Mouse (Mus musculus) c-Kit-positive CD71-positive TER-119-negative erythroid progenitor cells, embryonic 14.5 days (primary cell): ENCODE data around the gene Ccdc162.

Experiments used
- DNase-seq: peaks from one replicate; pipeline ENCODE4 v3.0.0-alpha.2; 2013; ENCODE audit warnings: low read depth

The Ccdc162 gene

DNA sequence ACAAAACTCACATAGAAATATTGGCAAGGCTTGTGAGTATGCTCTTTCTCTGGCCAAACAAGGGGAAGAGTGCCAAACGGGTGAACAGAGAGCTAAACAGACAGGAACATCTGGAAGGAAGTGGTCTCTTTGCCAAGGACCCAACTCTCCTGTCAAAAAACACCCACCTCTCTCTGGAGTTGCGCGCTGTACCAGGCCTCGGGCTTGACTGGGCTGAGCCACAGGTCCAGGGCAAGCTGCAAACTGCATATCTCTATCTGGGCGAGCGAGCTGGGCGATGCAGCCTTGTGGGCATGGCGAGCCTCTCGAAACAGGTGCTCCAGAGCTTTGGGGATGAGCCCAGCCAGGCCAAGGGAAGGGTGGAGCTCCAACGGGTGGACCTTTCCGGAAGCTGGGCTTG, 82.6 kb downstream of the Ccdc162 start:
- no peak for DNase-seq

DNA sequence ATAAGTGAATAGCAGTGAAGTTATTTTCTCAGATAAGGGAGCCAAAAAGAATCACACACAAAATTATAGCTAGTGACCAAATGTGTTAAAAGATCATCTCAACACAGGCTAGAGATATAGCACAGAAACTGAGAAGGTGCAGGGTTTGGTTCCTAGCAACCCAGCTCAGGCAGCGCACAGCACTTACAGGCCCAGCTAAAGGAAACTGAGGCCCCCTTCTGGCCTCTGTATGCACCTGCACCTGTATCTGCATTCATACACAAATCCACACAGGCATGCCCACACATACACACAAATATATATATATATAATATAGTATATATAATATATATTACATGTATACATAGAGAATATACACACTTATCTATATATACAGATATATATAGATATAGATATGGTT, 84.4 kb downstream of the Ccdc162 start:
- no peak for DNase-seq

DNA sequence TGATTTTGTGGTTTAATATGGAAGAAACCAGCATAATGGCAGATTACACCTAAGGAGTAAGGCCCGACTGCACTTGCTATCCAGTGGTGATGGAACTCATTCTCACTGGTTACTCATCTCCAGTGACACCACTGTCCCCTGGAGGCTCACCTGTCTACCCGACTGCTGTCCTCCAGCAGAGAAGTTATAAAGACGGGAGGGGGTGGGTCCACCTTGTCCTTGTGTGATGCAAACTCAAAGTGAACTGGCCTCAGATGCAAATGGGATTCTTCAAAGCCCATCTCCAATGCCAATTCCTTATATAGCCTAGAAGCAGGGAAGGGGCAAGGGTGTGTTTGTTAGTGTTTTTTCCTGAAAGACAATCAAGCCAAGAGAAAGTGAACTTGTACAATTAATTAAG, 89.4 kb downstream of the Ccdc162 start:
- DNase-seq, result no peak

DNA sequence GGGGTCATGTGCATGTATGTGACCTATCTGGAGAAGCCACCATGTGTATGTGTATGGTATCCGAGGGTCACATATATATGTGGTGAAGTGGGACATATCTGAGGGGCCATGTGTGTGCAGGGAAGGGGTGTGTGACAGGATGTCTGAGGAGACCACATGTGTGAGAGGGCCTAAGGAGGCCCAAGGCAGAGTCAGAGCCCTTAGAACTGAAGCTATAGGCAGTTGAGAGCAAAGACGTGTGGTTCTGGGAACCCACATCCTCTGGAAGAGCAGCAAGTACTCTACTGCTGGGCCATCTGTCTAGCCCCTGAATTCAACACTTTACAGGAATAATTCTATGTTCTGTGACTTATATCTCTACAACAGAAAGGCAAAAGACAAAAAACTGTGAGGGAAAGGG, 96.4 kb downstream of the Ccdc162 start:
- DNase-seq, result no peak

DNA sequence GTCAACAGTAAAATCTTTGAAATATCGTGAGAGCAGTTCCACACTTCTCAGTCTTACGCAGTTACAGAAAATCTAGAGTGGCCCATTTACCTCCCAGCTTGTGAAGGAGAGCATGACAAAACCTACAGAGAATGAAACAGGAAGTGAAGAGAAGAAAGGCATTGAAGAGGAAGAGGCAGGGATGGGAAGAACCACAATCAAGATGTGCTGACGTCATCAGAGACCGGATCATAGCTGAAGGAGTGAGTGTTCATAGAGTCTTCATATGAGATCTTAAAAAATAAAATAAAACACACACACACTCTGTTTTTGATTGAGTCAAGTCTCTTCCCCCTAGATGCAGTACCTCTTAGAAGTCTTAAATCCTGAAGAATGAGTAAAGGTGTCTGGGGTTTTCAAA, 100.9 kb downstream of the Ccdc162 start:
- no peak for DNase-seq

DNA sequence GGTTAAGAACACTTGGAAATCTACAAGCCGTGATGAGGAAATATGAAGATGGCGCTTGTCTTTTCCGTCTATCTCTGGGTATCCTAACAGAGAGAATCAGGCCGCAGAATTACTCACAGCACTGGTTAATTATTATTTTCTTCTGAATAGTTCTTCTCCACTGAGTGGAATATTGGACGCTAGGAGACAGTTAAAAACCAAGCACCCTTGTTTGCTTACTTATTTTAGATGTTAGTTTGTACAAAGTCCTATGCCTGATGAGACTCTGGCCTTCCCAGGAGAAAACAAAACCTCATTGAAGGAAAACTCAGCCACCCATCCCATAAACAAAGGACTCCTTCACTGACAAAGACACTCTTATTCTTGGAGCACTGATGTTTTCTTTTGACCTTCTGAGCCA, 104.5 kb downstream of the Ccdc162 start:
- DNase-seq, result no peak

DNA sequence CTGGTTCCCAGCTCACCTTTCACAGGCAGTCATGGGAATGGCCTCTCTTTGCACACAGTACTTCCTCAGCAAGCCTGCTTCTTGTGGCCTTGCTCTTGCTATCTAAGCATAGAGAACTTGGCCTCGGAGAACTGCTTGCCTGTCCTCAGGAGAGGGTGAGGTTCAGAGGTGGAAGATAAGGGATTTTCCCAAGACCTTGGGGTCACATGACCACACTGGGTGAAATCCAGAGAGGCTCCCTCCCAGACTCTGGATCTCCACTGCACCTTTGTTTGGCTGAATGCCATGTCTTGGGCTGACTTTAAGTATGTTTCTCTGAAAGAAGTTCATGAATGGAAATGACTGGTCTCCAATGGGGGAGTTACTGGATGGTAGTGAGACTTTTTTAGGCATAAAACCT, 107.0 kb downstream of the Ccdc162 start:
- DNase-seq, result no peak

DNA sequence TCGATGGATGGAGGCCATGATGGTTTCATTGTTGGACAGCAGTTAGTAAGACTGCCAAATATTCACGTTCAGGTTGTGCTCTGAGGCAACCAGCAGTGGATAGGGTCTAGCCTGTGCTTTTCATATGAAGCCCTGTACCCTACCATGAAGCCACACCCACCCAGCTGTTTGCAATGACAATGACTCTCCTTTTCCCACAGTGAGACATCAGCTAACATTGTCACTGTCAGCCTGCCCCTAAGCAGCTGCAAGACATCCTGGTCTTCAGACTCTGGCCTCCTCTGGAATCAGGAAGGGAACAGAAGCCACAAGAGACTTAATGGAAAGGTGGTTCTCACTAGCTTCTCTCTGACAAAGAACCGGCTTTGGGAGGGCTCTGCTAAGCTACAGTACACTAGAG, 107.9 kb downstream of the Ccdc162 start:
- no peak for DNase-seq

DNA sequence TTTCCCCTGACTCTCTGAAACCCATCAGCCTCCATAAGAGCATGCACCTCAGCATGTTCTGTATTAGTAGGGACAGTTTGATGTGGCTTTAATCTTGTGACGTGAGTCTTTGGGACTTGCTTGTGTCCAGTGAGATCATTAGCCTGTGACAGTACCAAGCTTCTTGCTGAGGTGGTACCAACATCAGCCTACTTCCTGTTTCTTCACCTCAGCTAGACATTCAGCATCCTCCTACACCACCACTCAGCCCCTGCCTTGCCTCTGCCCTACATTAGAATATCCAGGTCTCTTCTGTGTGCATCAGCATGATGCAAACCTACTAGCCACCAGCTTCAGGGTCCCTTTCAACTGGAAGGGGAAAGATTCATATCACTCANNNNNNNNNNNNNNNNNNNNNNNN, 113.8 kb downstream of the Ccdc162 start:
- no peak for DNase-seq

DNA sequence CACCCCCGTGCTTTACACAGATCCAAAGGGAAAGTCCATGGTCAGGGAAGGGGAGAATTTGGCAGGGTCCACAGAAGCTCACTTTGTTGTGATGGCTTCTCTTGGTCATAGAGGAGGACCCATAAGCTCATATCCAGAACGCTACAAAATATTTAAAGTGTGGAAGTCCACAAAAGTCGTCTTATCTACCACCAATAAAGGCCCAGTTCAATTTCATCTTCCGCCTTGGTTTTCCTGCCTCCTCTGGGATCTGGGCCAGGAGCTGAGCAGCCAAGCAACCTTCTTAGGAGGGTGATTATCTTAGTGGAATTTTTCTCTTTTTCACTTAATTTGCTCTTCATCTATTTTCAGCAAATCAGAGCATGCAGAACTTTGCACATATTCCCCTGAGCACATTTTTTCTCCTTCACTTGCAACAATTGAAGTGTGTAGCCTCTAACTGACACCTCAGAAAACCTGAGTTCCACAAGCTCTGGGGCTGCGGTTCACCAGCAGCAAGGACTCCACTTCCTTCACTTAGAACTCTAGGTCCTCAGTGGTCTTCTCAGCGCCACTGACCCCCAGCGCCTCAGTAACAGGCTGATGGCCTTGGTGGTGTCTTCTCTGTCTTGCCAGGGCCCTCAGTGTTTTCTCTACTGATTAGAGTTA, 114.4 kb downstream of the Ccdc162 start:
- no peak for DNase-seq

DNA sequence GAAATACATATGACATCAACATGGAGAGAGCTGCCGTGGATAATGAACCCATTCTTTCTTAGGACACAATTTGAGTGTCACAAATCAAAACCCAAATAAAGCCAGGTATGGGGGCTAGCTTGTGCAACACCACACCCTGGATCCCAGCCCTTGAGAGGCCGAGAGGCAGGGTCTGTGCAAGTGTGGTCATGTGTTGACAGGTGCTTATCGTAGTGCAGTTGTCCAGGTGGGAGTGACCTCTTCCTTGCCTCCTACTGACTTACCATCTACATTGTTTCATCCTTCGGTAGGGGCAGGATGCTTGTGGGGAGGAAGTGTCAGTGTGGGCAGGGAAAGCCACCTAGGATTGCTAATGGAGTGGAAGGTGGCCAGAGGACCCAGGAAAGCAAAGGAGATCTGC, 115.1 kb downstream of the Ccdc162 start:
- no peak for DNase-seq

DNA sequence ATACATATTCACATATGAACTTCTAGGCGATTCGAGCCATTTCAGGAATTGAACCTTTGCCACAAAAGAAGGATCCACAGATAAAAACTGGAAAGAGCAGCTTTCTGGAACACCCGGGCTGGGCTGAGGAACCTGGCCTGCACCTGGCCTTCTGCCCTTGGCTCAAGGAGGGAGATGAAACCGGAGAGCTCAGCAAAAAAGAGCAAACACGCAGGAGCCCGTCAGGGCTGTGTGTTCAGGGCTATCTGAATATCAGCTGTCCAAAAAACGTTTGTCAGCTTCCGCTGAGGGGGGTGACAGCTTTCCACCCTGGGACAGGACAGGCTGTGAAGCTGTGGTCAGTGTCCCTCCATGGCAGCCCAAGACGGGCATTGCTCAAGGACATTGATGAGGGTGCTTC, 117.4 kb downstream of the Ccdc162 start:
- DNase-seq, result no peak

DNA sequence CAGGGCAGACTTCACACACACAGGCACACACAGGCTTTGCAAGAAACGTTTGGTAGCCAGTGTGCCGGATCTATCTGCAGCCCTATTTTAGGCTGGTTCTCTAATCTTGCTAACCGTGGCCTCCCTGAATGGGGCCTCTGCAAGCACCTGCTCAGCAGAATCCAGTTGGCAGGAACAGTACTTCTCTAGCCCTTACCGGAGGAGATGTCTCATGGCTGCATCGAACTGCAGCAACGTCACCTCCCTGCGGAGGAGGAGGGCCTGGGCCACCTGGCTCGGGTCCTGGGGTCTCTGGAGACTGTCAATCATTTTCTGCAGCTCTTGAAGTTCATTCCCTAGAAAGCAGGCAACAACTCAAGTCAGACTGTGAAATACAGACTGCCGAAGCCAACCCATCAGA, 118.2 kb downstream of the Ccdc162 start:
- DNase-seq, result no peak

DNA sequence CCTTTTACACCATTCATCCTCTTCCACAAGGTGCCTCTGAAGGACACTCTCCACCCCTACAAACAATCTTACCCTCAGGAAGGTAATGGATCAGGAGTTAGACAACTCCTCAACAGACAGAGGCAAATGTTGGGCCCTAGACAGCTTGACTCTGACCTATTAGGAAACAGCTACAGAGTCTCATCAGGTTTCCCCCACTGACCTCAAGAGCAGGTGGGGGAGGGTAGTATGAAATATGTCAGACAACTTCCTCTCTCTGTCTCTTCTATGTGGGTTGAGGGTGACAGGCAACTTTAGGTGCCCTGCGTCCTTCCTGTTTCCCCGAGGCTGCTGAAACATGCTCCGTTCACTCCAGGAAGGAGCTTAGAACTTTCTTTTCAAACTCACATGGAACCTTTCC, 120.9 kb downstream of the Ccdc162 start:
- no peak for DNase-seq

DNA sequence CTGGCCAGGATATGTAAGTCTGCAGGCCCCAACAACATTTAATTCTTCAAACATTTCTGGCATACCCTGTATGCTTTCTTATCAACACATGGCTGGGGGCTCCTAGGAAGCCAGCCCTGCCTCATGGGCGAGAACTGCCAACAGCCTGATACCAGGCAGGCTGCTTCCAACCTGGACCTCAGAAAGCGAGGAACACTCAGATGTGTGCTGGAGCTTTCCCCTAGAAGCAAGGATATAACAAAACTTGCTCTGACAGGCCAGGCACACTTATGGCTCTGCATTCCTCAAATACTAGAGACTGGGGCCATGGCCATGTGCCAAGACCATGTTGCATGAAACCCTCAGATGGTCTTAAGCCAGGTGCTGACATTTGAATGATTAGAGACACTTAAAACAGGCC, 121.5 kb downstream of the Ccdc162 start:
- no peak for DNase-seq

DNA sequence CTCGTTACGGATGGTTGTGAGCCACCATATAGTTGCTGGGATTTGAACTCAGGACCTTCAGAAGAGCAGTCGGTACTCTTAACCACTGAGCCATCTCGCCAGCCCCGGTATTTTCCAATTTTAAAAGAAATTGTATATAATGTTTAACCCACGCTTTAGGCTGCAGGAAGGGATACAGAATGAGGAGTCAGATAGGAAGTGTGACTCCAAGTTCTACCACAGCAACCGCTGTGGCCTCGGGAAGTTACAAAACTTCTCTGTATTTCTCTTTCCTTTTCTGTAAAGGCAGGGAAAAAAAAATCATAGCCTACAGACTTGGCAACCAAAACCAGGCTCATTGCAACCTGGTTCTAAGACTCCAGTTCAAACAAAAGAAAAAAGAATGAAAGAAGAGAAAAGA, 122.0 kb downstream of the Ccdc162 start:
- DNase-seq, result no peak

DNA sequence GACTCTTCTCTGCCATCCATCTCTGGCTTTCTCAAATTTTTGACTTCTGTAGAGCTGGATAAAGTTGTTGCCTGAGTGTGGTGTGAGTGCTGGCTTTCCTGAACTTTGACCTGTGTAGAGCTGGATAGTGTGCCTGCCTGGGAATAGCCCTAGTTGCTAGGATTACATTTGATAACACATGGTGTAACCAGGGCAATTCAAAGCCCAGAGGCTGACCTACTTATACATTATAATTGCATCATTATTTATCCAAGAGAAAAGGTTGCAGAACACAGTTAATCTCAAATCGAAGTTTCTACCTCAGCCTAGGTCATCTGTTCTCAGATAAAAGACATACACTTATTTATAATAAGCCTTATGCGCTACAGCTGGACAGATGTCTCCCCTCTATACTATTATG, 127.8 kb downstream of the Ccdc162 start:
- no peak for DNase-seq

DNA sequence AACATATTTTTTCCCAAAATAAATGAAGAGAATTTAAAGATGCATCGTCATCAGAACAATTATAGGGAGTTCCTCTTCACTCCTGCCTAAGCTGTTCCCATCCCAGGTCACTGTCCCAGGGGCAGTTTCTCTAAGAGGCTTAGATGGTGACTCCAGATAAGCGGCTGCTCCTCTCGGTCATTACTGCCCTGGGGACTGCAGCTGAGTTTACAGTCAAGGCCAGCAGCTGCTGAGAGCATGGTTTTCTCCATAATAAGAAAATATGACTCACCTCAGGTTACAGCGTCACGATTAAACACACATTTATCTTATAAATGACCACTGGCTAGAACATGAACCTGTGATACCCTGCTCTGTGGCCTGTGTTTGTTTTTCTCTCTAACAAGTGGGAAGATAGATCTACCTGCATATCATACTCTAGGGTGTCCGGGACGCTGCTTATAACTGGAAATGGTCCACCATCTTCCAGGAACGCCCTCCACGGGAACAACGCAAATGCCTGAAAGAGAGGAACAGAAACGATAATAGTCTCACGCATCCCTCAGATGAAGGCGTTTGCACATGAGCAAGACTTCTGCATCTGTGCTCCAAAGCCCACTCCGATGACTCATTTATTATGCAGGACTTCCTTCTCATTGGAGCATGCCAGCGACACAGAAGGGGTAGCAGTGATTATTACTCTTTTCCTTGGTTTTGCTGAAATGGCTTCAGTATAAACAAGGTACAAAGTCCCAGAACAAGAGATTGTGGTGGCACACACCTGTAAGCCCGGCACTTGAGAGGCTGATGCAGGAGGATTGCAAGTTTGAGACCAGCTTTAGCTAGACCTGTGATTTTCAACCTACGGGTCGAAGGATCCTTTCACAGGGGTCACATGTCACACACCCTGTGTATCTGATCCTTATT, 129.2 kb downstream of the Ccdc162 start:
- DNase-seq, result no peak

DNA sequence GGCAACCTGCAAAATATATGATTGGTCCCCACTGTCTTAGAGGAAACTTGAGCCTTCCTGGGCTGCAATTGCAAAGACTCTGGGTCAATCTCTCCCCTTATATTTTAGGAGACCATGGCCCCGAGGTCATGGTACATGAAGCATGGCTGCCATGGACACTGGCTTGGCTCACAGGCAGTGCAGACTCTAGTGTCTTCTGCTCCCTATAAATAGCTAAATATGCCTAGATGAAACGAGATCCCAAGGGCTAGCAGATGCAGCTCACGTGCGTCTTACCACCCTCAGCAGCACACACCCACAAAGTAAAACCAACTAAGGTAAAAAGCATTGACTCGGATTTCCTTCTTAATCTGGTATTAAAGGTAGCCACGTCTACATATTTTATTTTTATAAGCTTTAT, 133.1 kb downstream of the Ccdc162 start:
- DNase-seq, result no peak

DNA sequence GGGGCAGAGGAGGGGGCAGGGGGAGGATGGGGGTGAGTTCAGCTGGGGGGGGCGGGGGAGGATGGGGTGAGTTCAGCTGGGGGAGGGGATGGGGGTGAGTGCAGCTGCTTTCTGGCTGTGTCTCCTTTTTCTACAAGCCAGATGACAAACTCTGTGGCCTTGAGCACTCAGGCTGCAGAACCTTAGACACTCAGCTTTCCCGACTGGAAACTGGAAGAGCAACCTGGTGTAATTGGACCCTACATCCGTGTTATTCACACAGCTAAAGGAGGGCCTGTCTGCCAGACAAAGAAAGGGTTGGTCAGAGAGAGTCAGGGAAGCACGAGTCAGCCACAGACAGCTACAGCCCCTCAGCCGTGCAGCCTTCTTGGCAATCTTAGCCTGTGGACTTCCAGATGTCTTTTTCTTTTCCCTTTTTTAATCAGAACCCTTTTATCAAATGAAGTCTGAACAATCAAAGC, 133.5 kb downstream of the Ccdc162 start:
- no peak for DNase-seq

DNA sequence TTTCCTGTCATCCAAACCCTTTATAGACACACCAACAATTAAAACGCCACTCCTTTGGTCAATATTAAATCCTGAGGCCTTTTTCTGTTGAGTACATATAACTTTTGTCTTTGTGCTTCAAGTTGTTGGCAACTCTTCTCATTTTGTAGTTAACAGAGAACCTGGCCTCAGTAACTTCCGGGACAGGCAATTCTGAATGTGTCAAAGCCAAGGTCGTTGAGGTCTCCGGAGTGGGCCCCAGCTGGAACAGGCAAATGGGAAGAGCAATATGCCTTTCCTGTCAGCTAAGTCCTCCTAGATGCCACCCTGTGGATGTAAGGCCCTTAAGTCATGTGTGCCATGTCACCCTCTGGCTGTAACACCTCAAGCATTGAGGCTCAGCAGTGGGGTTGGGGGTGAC, 136.0 kb downstream of the Ccdc162 start:
- DNase-seq, result no peak

DNA sequence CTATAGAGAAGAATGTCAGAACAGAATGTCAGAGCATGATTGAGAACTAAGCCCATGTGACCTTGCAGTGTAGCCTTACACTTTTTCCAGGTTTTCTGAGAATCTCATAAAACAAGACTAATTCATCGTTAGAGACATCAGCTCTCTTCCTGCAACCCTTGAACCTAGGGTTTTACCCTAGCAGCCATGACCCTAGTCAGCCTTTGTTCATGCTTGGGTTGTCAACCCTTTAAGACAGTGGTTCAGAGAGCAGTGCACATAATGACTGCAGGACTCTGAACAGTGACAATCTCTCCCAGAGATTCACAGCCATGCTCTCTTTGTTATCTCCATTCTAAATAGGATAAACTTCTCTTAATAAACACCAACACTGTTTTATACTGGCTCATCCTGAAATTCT, 137.9 kb downstream of the Ccdc162 start:
- DNase-seq, result no peak

DNA sequence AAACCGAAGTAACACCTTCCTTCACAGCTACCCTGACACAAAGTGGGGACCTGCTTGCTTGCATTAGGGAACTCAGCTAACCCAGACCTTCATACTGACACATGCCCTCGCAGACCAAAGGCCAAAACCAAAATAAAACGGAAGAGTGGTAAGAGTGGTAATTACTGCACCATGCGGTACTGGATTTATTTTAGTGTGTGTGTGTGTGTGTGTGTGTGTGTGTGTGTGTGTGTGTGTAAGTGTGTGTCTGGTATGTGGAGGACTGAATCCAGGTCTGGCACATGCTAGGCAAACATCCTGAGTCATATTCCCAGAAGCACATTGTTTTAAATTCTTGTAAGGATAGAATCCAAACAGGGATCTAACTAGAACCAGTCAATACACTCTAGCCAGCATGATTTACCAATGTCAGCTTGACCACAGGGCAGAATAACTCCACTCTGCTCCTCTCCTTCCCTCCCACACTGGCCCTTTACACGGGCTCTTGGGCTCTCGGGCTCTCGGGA, 140.1 kb downstream of the Ccdc162 start:
- DNase-seq, result no peak
